Mouse (Mus musculus) megakaryocyte, embryonic 14.5 days (primary cell): ENCODE measurements around the gene Fam45a.

Source experiments
- FLI1 ChIP-seq: IDR thresholded peaks from 2 replicates; pipeline ENCODE4 v1.6.1; 2012; ENCODE audit warnings: low read length, inconsistent platforms, mixed read lengths
- GATA1 ChIP-seq: IDR thresholded peaks from 3 replicates; pipeline ENCODE4 v1.6.1; 2012; ENCODE audit warnings: mixed read lengths, low read length, inconsistent platforms, borderline replicate concordance

- TF ChIP-seq GATA1: no peak
- no peak for TF ChIP-seq FLI1
Measured at GRCm38 (mm10) chr19:60874064-60874694, 62.8 kb downstream of the Fam45a start, which contains the start of gene Prdx3.
